Mouse (Mus musculus): Measurements from ENCODE around the gene Atp6v0d1.
"Not testable (repeated sequence)": the region's sequence is repeated elsewhere in the genome, so short reads cannot be mapped to it uniquely, and the experiment has no call there.

The Atp6v0d1 gene

GRCm38 (mm10) chr8:105565952-105566702, at the start of gene Atp6v0d1:
Gene Atp6v0d1, minus strand, starts transcription at chr8:105566047.
- peak; percentile 100 for DNase-seq (ENCODE audit: low spot score)

- peak; percentile 89 for DNase-seq (ENCODE audit: low spot score)
These were observed 48.1 kb upstream of the Atp6v0d1 start for GRCm38 (mm10) chr8:105613830-105614511.

DNA sequence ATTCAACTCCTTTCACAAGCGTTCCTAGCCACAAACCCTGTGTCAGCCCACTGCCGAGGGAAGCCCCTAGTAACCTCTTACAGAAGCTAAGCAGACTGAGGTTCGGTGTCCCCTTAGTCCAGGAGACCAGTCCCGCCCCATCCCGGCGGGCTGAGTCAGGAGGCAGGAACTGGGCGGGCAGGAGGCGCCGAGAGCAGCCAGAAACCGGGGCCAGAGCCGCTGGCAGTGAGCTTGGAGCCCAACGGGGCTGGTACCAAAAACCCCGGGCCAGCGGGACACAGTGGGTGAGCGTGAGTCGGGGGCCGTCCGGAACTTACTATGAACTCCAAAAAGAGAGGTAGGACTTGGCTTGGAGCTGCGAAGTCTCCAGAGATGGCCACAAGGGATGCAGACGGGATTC, 47.2 kb upstream of the Atp6v0d1 start:
- DNase-seq (ENCODE audit: low spot score): peak; percentile 69

- DNase-seq (ENCODE audit: low spot score): no peak
These were observed 46.0 kb upstream of the Atp6v0d1 start for GRCm38 (mm10) chr8:105611836-105612235.

DNA sequence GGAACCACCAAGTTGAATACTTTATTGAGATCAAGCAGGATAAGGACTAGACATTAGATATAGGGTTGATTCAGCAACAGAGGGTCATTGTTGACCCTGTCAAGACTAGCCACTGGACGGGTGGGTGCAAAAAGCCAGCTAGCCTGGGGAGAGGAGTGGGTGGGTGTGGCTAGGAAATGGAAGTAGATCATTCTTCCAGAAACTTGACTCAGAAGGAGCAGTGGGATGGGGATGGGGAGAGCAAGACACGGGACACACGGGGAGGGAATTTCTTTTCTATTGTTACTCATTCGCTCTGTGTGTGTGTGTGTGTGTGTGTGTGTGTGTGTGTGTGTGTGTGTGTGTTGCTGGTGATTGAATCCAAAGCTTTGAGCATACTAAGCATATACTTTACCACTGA, 43.9 kb upstream of the Atp6v0d1 start:
- no peak for DNase-seq (ENCODE audit: low spot score)

GRCm38 (mm10) chr8:105609355-105609754, 43.5 kb upstream of the Atp6v0d1 start:
- DNase-seq (ENCODE audit: low spot score): no peak

- DNase-seq (ENCODE audit: low spot score): peak; percentile 70
These were observed 41.8 kb upstream of the Atp6v0d1 start for GRCm38 (mm10) chr8:105607684-105608083.

GRCm38 (mm10) chr8:105607062-105607461, 41.2 kb upstream of the Atp6v0d1 start:
- no peak for DNase-seq (ENCODE audit: low spot score)

DNA sequence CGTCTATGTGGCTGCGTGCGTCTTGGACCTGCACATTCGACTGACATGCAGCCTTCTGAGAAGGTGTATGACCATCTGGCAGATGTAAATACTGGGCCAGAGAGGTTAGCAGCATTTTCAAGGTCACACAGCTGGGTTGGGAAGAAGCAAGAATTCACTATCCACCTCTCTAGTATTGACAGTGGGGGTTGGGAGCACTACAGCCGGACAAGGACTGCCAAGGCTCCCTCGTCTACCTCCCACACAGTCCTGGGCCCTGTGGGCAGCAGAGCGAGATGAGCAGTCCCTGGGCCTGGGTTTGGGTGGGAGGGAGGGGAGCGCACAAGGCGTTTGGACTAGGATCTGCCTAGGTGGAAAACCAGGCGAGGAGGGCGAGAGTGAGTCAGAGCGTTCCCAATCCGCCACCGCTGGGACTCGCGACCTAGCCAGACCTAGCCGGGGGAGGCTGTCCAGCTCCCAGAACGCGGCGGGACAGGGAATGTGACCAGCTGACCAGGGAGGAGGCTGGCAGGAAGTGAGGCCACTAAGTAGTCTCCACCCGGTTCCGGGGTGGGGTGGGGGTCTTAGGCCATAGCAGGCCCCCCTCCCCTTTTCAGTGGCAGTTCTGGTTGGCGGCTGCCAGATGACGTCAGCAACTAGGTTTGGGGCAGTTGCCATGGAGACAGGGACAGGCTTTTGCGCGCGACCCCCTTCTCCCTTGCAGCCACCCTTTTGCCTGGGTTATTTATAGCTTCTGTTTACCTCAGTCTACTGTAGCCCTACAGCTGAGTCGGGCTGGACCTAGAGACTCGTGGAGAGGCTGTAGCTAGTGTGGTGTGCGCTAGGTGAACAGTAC, 40.6 kb upstream of the Atp6v0d1 start:
- DNase-seq (ENCODE audit: low spot score): peak; percentile 90

DNA sequence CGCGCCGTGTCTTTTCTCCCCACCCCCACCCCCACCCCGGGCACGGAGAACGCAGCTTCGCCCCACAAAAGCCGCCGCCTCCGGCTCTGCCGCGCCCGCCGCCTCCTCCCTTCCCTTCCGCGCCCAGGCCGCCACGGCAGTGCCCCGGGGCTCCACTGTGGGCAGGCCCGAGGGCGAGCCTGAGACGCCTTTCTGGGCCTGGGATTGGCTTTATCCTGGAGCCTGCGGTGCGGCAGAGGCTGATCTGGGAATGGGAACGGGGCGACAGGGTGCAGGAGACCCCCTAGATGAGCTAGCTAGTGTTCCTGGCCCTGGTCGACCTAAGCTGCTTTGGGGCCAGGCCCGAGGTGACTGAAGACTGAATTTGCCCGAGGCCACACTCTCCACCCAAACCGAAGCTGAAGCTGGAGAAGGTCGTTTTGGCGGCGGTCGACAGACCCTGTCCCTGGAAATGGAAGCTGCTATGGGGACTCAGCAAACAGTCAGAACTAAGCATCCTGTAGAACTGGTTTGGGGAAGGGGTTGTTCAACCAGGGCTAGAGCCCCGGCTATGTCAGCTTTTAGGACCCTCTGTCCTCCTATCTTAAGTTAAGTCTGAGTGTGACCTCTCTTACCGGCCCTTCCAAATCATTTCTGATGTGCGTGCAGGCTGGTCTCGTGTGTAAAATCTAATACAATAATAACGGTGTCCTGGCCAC, 39.8 kb upstream of the Atp6v0d1 start:
- DNase-seq (ENCODE audit: low spot score): no peak

- peak; percentile 71 for DNase-seq (ENCODE audit: low spot score)
These were observed 39.0 kb upstream of the Atp6v0d1 start, which contains the start of gene Ripor1 for GRCm38 (mm10) chr8:105604804-105605381. Gene Ripor1, plus strand, starts transcription at chr8:105605255.

- DNase-seq (ENCODE audit: low spot score): not testable (repeated sequence)
These were observed 36.7 kb upstream of the Atp6v0d1 start for GRCm38 (mm10) chr8:105602540-105602939.

GRCm38 (mm10) chr8:105601301-105601700, 35.5 kb upstream of the Atp6v0d1 start:
- no peak for DNase-seq (ENCODE audit: low spot score)

DNA sequence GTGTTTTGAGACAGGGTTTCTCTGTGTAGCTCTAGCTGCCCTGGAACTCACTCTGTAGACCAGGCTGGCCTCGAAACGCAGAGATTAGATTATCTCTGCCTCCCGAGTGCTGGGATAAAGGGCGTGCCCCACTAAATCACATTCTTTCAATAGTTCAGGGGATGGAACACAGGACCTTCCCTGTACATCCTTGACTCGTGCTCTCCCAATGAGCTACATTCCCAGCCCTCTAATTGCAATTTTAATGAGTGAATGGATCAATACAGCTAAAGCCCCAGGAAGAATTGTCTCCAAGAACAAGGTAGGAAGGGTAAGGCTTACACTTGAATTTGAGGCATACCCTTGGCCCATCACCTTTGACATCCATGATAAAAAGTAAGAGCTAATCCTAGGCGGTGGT, 32.9 kb upstream of the Atp6v0d1 start:
- no peak for DNase-seq (ENCODE audit: low spot score)

DNA sequence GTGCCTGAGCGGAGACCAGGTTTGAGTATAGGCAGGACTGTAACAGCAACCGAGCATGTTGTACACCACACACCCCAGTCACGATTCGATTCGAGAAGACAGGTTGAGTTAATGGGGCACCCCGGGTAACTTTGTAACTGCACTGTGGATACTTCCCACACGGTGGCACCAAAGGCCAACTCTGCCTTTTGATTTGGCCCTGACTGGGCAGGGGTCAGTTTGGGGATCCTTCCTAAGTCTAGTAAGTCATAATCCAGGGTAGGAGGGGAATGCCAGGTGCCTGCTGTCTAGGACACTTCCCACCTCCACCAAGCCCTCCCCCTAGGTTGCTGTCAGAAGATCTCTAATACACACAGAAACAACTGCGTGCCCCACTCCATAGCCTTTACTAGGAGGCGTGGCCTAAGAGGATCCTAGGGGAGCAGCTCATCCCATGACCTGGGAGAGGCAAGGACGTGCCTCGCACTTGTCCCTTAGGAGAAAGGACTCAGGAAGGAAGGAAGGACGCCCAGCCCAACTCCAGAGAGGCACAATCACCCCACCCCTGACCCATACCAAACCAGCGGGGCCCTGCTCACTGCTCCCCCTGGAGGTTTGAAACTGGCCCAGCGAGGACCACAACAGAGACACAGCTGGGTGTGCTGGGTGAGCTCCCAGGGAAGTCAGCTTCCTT, 30.7 kb upstream of the Atp6v0d1 start:
- DNase-seq (ENCODE audit: low spot score): peak; percentile 92

- DNase-seq (ENCODE audit: low spot score): no peak
These were observed 28.8 kb upstream of the Atp6v0d1 start for GRCm38 (mm10) chr8:105594451-105595242.

- DNase-seq (ENCODE audit: low spot score): no peak
These were observed 28.0 kb upstream of the Atp6v0d1 start for GRCm38 (mm10) chr8:105593859-105594258.

DNA sequence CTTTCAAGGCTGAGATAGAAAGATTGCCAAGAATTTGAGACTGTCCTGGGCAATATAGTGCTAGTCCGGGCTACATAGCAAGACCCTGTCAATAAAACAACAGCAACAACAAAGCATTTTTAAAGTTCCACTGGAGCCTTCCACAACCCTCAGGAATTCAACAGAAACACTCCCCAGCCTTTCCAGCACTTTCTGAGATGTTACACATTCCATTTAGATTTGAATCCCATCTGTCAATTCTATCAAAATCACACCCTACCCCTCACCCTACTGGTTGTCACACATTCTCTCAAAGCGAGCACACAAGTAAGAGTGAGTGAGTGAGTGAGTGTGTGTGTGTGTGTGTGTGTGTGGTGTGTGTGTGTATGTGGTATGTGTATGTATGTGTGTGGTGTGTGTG, 26.6 kb upstream of the Atp6v0d1 start:
- DNase-seq (ENCODE audit: low spot score): no peak

DNA sequence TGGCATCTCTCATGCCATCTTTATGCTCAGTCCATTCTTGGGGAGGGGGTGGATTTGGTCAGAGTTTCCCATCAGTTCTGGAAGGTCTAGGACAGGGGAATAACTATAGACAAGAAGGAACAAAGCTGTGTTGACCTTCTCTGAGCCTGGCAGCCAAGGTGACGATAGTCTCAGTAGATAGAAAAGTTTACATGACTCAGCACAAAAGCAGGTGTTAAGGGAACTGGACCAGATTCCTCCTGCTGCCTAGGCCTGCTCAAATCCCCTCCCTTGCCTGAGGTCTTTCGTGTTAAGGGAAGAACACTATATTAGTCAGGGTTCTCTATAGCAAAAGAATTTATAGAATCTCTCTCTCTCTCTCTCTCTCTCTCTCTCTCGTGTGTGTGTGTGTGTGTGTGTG, 13.9 kb upstream of the Atp6v0d1 start:
- DNase-seq (ENCODE audit: low spot score): no peak

- no peak for DNase-seq (ENCODE audit: low spot score)
These were observed 9.7 kb upstream of the Atp6v0d1 start for GRCm38 (mm10) chr8:105575538-105575937.

Data from lung, postnatal 25 days (tissue).